Mouse (Mus musculus) small intestine, adult 2 months (tissue): ENCODE data around the gene Mrtfa. TPM values are rescaled to one million over a fixed set of nuclear protein-coding genes. Genes with fewer than 3 reads are reported as not detected.

Experiments
- H3K27ac ChIP-seq: fragments of 200-500 bp; 2 replicates; pipeline ENCODE4 v1.5.1; 2012; ENCODE audit warnings: low read depth, low read length, control low read depth, inconsistent platforms; ENCODE audit not compliant: insufficient read depth
- H3K27me3 ChIP-seq: fragments of 200-500 bp; 2 replicates; pipeline ENCODE4 v1.6.1; 2012; ENCODE audit warnings: mild to moderate bottlenecking, moderate library complexity, low read length, inconsistent platforms; ENCODE audit not compliant: control insufficient read depth, insufficient read depth
- H3K36me3 ChIP-seq: fragments of 200-500 bp; 2 replicates; pipeline ENCODE4 v1.6.1; 2012; ENCODE audit warnings: mild to moderate bottlenecking, low read length, control low read depth, inconsistent platforms; ENCODE audit not compliant: control insufficient read depth, insufficient read depth
- H3K4me1 ChIP-seq: fragments of 200-500 bp; 2 replicates; pipeline ENCODE4 v1.6.1; 2012; ENCODE audit warnings: low read length, inconsistent platforms, mixed read lengths; ENCODE audit not compliant: control insufficient read depth, insufficient read depth, insufficient read length
- H3K4me3 ChIP-seq: fragments of 200-500 bp; 2 replicates; pipeline ENCODE4 v1.5.1; 2012; ENCODE audit warnings: low read depth, mild to moderate bottlenecking, control low read depth, inconsistent platforms, low read length, moderate library complexity
- CTCF ChIP-seq: fragments of 200-500 bp; IDR thresholded peaks from 2 replicates; pipeline ENCODE4 v1.5.1; 2012; ENCODE audit warnings: low read depth, mild to moderate bottlenecking, control low read depth, inconsistent platforms, low read length, moderate library complexity, mixed read lengths; ENCODE audit not compliant: insufficient replicate concordance, insufficient read length; ENCODE audit errors: extremely low read depth
- POLR2A ChIP-seq: fragments of 200-500 bp; IDR thresholded peaks from 2 replicates; pipeline ENCODE4 v1.6.1; 2012; ENCODE audit warnings: low read depth, mild to moderate bottlenecking, control low read depth, inconsistent platforms, low read length, moderate library complexity
- WGBS: fragments of 180-500 bp; shearing (Covaris S2); methylation state at CpG from one replicate; pipeline ENCODE4 v1.1.7; 2018; 5-methylcytosine and 5-hydroxymethylcytosine counted together
- polyA plus RNA-seq: library from polyadenylated mRNA; depleted of rRNA; stranded (reverse); fragments of >200 nt; gene quantifications from 2 replicates; pipeline ENCODE4 v1.2.3, GENCODE M21; 2012

The Mrtfa gene
- polyA plus RNA-seq, 1 experiment, result 34.5 TPM

DNA sequence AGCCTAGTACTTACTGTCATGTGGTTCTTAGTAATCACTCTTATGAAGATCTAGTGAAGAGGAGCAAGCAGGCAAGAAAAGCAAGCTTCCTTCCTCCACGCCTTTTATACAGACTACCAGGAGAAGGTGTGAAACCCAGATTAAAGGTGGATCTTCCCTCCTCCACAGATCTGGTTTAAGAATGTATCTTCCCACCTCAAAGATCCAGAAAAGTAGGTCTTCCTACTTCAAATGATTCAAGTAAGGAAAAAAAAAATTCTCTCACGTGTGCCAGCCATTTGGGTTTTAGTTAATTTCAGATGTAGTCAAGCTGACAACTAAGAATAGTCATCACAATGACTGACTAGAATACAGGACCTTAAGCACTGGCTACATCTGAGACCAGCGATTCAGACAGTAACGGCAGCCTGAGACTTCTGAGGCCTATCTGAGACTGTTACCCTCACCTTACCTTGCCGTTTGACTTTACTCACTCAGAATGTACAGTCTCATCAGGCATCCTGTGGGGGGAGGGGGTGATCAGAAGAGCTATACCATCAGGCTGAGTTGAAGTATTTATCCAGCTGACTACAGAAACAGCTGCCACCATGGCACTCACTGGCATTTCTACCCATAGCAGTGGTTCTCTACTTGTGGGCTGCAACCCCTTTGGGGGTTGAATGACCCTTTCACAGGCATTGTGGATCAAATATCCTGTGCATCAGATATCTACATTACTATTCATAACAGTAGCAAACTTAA is 121.7 kb downstream of the Mrtfa start:
- Histone ChIP-seq H3K36me3 (no peaks in the 10 kb centered on the region), H3K4me1 (no peaks in the 10 kb centered on the region), H3K27ac (no peak overlapping the region), H3K4me3 (no peak overlapping the region), H3K27me3 (no peaks in the 10 kb centered on the region)
- 95% methylated on average over 5 of the region's 5 CpGs for WGBS
- TF ChIP-seq POLR2A (no peak), CTCF (no peak)

DNA sequence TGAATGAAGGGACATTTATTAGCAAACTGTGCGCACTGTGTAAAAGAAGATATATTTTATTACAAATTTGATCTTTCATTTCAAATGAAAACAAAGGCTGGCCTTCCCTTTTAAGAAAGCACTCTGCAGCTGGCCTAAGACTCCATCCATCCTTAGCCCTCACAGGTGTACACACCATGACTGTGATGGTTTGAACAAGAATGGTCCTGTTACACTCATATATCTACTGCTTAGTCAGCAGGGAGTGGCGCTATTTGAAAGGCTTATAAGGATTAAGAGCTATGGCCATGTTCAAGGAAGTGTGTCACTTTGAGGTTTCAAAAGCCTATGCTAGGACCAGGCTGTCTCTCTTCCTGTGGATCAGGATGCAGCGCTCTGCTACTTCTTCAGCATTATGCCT is 122.8 kb downstream of the Mrtfa start:
- WGBS, result 94% methylated on average over 3 of the region's 3 CpGs
- no peak for TF ChIP-seq CTCF
- no peak for TF ChIP-seq POLR2A
- H3K27ac ChIP-seq, result no peak overlapping the region
- no peak overlapping the region for H3K4me3 ChIP-seq
- no peaks in the 10 kb centered on the region for H3K27me3 ChIP-seq
- no peaks in the 10 kb centered on the region for H3K36me3 ChIP-seq
- no peaks in the 10 kb centered on the region for H3K4me1 ChIP-seq

DNA sequence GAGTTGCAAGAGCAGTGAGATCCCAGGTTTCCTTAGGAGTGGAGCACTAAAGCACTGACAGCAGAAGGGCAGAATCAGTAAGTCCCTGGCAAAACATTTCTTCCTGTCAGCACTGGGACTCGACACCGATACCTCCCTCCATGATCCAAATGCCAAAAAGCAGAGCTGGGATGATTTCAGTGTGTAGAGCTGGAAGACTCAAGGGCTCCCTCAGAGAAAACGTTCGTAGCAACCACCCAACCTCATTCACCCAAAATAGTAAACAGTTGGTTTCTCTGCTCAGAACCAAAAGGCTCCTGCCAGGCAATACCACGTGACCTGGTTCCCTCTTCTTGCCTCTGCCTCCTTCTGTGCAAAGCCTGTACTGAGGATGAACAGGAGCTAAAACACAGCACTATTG is 123.6 kb downstream of the Mrtfa start:
- no peak overlapping the region for H3K27ac ChIP-seq
- WGBS, result 77% methylated on average over 5 of the region's 5 CpGs
- H3K27me3 ChIP-seq, result no peaks in the 10 kb centered on the region
- H3K4me3 ChIP-seq, result no peak overlapping the region
- H3K36me3 ChIP-seq, result no peaks in the 10 kb centered on the region
- no peaks in the 10 kb centered on the region for H3K4me1 ChIP-seq
- no peak for TF ChIP-seq CTCF
- TF ChIP-seq POLR2A, result no peak

DNA sequence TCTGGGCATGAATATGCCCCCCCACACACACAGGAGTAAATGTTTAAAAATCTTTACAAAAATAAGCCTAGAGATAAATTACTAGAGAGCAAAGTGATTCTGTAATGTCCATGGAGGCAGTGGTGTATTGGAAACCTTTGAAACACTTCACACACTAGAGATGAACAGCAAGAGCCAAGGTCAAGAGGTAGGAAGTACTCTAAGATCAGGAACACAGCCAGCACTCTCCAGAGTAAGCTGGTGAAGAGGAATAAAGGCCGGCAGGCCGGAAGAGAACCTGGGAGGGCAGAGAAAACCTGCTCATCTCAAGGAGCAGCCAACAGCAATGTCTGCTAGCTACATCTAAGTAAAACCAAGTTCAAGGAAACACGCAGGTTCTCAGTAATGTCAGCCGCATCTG is 125.9 kb downstream of the Mrtfa start:
- Histone ChIP-seq H3K4me3 (no peak overlapping the region), H3K36me3 (no peaks in the 10 kb centered on the region), H3K27me3 (no peaks in the 10 kb centered on the region), H3K4me1 (no peaks in the 10 kb centered on the region), H3K27ac (no peak overlapping the region)
- TF ChIP-seq CTCF (no peak), POLR2A (no peak)
- WGBS, result 94% methylated on average over 4 of the region's 4 CpGs

DNA sequence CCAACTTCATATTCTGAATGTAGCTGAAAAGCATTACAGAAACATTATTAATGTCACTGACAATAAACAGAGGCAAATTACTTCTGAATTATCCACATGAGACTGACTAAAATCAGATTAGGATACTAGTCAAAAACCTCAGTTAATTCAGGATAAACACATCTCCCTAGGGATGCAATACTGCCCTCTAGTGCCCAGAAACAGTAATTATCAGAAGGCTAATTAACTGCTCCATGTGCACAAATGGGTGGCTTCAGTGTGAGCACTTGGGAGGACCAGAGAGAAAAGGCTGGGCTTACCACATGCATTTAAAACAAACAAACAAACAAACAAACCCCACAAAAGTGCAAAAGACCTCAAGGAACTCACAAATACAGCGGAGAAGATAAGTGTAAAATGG is 126.4 kb downstream of the Mrtfa start:
- no peak overlapping the region for H3K27ac ChIP-seq
- H3K36me3 ChIP-seq, result no peaks in the 10 kb centered on the region
- no peak for TF ChIP-seq POLR2A
- TF ChIP-seq CTCF, result no peak
- H3K4me3 ChIP-seq, result no peak overlapping the region
- WGBS, result 55% methylated on average over 1 of the region's 1 CpGs
- no peaks in the 10 kb centered on the region for H3K27me3 ChIP-seq
- H3K4me1 ChIP-seq, result no peaks in the 10 kb centered on the region

DNA sequence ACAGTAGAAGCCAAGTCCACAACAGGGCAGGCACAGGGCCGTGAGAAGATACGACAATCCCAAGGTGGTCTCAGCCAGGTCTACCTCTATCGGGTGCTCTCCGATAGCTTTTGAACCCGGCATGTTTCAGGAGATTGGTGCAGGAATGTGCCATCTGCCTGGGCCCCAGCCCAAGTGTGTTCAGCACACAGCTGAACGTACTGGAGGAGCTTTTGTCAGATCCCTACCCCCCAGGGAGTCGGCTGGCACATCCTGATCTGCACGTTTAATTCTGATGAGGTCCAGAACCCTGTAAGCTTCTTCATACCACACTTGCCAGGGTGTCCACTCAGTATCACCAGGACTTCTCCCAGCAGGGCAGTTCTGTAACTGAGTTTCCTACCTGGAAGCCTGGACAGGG is 127.9 kb downstream of the Mrtfa start:
- no peak overlapping the region for H3K4me3 ChIP-seq
- peaks cover 5% of the 10 kb centered on the region; the same call in 1 of the 2 replicates for H3K4me1 ChIP-seq
- H3K27me3 ChIP-seq, result no peaks in the 10 kb centered on the region
- no peaks in the 10 kb centered on the region for H3K36me3 ChIP-seq
- 70% methylated on average over 8 of the region's 8 CpGs for WGBS
- H3K27ac ChIP-seq, result no peak overlapping the region
- TF ChIP-seq CTCF (no peak), POLR2A (no peak)

DNA sequence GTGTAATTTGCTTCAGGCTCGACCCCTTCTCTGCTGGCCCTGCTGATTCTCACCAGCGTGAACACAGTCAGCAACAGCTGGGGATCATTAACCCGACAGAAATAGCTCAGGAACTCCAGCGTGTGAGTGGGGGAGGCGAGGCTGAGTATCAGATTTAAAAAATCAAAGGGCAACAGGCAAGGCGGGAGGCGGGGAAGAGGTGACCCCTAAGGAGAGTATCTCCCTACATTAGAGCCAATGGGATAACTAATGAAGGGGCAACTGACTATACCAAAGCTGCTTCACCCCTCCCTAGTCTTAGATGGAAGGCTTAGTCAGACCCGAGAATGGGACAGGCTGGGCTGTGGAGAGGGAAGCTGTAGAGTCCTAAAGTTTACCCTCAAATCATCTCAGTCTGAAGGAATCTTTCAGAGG is 128.4 kb downstream of the Mrtfa start:
- no peak overlapping the region for H3K27ac ChIP-seq
- whole genome bisulfite sequencing, result 36% methylated on average over 8 of the region's 8 CpGs
- no peak for TF ChIP-seq POLR2A

More for the DNA sequence above, 128.4 kb downstream of the Mrtfa start:
- Histone ChIP-seq H3K27me3 (no peaks in the 10 kb centered on the region), H3K36me3 (no peaks in the 10 kb centered on the region), H3K4me1 (peaks cover 5% of the 10 kb centered on the region; the same call in 1 of the 2 replicates), H3K4me3 (no peak overlapping the region)
